Mouse (Mus musculus) testis, adult 2 months (tissue): ENCODE results near the gene St8sia6. TPM values are rescaled to one million over a fixed set of nuclear protein-coding genes. Genes with fewer than 3 reads are reported as not detected.

Experiments
- H3K27ac ChIP-seq: fragments of 200-500 bp; 2 replicates; pipeline ENCODE4 v1.5.1; 2012; ENCODE audit warnings: low read depth, low read length; ENCODE audit not compliant: control insufficient read depth, insufficient read depth
- H3K27me3 ChIP-seq: fragments of 200-500 bp; 2 replicates; pipeline ENCODE4 v1.6.1; 2012; ENCODE audit warnings: mild to moderate bottlenecking, low read length, moderate library complexity; ENCODE audit not compliant: control insufficient read depth, insufficient read depth
- H3K36me3 ChIP-seq: fragments of 200-500 bp; 2 replicates; pipeline ENCODE4 v1.6.1; 2012; ENCODE audit warnings: mild to moderate bottlenecking, low read length; ENCODE audit not compliant: control insufficient read depth, insufficient read depth
- H3K4me1 ChIP-seq: fragments of 200-500 bp; 2 replicates; pipeline ENCODE4 v1.6.1; 2012; ENCODE audit warnings: low read length; ENCODE audit not compliant: control insufficient read depth, insufficient read depth
- H3K4me3 ChIP-seq: fragments of 200-500 bp; 2 replicates; pipeline ENCODE4 v1.5.1; 2012; ENCODE audit warnings: low read depth, mild to moderate bottlenecking, low read length, moderate library complexity, mixed read lengths; ENCODE audit not compliant: control insufficient read depth
- CTCF ChIP-seq: fragments of 200-500 bp; IDR thresholded peaks from 2 replicates; pipeline ENCODE4 v1.5.1; 2012; ENCODE audit warnings: low read depth, mild to moderate bottlenecking, inconsistent platforms, low read length, moderate library complexity; ENCODE audit not compliant: control insufficient read depth, insufficient read depth, insufficient replicate concordance
- POLR2A ChIP-seq: fragments of 200-500 bp; IDR thresholded peaks from 2 replicates; pipeline ENCODE4 v1.6.1; 2012; ENCODE audit warnings: low read depth, mild to moderate bottlenecking, inconsistent platforms, low read length, moderate library complexity; ENCODE audit not compliant: control insufficient read depth
- polyA plus RNA-seq: library from polyadenylated mRNA; depleted of rRNA; stranded (reverse); fragments of >200 nt; gene quantifications from 2 replicates; pipeline ENCODE4 v1.2.3, GENCODE M21; 2012

The St8sia6 gene
- polyA plus RNA-seq, 1 experiment = 0.07 TPM

DNA sequence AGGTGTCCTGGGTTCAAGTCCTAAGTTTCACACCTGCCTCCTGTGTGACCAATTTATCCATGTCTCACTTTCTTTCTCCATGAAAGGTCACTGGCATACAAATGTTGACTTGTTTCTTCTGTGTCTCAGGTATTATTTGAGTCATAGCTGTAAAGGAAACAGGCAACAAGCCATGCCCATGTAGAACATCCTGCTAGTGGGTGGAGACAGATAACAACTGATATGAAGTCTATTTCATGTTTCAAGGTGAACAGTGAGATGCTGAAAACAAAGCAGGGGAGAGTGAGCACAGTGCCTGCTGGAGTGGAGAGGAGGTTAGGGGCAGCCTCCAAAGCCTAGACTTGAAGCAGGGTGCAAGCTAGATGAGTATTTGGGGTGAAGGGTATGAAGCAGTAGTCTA is 33.5 kb downstream of the St8sia6 start:
- Histone ChIP-seq H3K27me3 (no peaks in the 10 kb centered on the region), H3K4me1 (no peaks in the 10 kb centered on the region), H3K36me3 (no peaks in the 10 kb centered on the region), H3K27ac (no peak overlapping the region), H3K4me3 (no peak overlapping the region)
- TF ChIP-seq POLR2A (no peak), CTCF (no peak)

DNA sequence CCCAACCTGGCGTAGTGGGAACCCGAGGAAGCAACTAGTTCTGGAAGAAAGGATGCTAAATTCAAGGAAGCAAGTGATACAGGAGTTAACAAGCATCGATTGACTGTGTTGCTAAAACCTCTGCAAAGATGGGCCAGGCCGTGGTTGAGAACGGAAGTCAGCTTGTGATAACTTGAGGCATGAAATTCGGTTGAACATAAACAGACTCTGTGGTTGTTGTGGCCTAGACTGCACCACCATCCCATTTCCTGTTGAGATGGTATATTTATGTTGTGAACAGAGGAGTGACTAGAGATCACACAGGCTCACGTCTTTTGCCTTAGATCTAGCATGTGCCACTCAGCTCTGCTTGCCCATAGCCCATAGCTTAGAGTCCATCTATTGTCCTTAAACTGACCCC is 36.5 kb downstream of the St8sia6 start:
- TF ChIP-seq CTCF (no peak), POLR2A (no peak)
- Histone ChIP-seq H3K4me1 (no peaks in the 10 kb centered on the region), H3K4me3 (no peak overlapping the region), H3K27me3 (no peaks in the 10 kb centered on the region), H3K36me3 (no peaks in the 10 kb centered on the region), H3K27ac (no peak overlapping the region)

DNA sequence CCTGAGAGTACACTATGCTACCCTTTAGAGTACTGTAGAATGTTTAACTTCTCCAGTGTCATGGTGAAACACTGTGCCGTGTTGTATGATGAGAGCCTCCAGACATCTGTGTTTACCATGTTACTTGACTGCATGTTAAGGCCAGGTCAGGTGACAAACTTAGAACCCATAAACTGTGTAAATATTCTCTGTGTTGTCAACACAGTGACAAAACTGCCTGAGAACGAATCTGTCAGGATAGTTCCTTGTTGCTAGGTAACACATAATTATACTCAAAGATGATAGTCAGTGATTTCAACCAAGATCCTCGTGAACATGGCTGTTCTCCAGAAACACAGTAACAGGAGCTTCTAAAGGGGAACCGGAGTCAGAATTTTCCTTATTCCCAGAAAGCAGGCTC is 38.1 kb downstream of the St8sia6 start:
- H3K36me3 ChIP-seq = no peaks in the 10 kb centered on the region
- no peaks in the 10 kb centered on the region for H3K27me3 ChIP-seq
- TF ChIP-seq POLR2A = no peak
- no peak for TF ChIP-seq CTCF
- H3K27ac ChIP-seq = no peak overlapping the region
- no peaks in the 10 kb centered on the region for H3K4me1 ChIP-seq
- H3K4me3 ChIP-seq = no peak overlapping the region

DNA sequence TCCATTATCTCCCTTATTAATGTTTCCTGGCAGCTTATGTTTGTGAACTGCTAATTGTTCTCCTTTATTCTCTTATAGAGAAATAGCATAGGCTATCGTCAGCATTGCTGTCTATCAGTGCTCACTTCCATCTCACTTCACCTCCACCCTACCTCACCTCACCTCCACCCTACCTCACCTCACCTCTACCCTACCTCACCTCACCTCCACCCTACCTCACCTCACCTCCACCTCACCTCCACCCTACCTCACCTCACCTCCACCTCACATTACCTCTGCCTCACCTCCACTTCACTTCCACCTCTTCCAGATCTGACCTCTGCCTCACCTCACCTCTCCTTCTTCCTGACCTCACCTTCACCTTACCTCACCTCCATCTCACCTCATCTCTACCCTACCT is 42.2 kb downstream of the St8sia6 start:
- Histone ChIP-seq H3K4me3 (no peak overlapping the region), H3K4me1 (no peaks in the 10 kb centered on the region), H3K27ac (no peak overlapping the region), H3K27me3 (no peaks in the 10 kb centered on the region), H3K36me3 (no peaks in the 10 kb centered on the region)
- TF ChIP-seq POLR2A (no peak), CTCF (no peak)

DNA sequence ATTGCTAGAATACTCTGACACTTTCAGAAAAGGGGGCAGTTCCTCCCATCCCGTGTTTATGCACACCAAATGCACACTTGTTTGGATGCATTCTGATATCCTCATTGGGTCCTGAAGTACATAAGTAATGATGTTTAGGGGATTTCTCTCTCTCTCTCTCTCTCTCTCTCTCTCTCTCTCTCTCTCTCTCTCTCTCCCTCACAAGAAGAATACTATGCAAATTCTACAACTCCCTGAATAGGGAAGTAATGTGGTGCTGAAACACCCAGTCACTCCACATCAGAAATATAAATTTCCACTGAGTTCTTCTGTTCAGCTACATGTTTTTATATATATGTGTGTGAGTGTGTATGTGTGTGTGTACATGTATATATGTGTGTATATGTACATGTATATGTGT is 43.1 kb downstream of the St8sia6 start:
- TF ChIP-seq POLR2A (no peak), CTCF (no peak)
- Histone ChIP-seq H3K4me3 (no peak overlapping the region), H3K27ac (no peak overlapping the region), H3K4me1 (no peaks in the 10 kb centered on the region), H3K27me3 (no peaks in the 10 kb centered on the region), H3K36me3 (no peaks in the 10 kb centered on the region)

DNA sequence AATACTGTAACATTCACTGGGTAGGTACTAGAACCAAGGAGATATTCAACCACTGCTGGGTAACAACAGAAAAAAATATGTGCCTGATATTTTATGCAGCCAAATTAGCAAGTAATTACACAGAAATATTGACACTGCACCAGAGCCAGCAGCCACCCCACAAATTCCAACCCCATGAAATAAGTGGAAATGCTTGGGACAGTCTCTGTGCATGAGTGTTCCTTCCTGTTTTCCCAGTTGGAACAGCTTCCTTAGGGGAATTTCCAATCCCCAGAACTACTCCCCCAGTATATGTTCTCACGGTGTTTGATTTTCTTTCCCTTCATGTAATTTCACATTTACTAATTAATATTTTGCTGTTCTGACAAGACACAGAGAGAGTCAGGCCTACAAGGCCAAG is 43.8 kb downstream of the St8sia6 start:
- H3K4me3 ChIP-seq = no peak overlapping the region
- H3K27ac ChIP-seq = no peak overlapping the region
- TF ChIP-seq CTCF = no peak
- TF ChIP-seq POLR2A = no peak
- H3K36me3 ChIP-seq = no peaks in the 10 kb centered on the region
- H3K4me1 ChIP-seq = no peaks in the 10 kb centered on the region
- no peaks in the 10 kb centered on the region for H3K27me3 ChIP-seq

DNA sequence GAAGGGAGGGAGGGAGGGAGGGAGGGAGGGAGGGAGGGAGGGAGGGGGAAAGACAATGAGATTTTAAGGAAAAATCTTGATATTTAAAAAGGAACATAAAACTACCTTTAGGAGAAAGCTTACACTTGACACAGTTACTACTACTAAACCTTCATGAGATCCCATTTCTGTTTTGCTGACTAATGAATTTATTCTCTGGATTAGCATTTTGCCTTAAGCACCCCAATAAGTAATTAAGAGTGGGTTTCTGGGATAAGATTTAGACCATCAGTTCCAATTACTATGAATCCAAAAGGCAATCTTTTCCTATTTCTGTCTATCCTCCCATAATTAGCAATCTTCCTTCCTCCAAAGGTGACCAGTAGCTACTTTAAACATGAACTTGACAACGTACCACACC is 44.7 kb downstream of the St8sia6 start:
- TF ChIP-seq CTCF (no peak), POLR2A (no peak)
- H3K27me3 ChIP-seq = no peaks in the 10 kb centered on the region
- no peaks in the 10 kb centered on the region for H3K36me3 ChIP-seq
- no peak overlapping the region for H3K27ac ChIP-seq
- H3K4me1 ChIP-seq = no peaks in the 10 kb centered on the region
- no peak overlapping the region for H3K4me3 ChIP-seq

DNA sequence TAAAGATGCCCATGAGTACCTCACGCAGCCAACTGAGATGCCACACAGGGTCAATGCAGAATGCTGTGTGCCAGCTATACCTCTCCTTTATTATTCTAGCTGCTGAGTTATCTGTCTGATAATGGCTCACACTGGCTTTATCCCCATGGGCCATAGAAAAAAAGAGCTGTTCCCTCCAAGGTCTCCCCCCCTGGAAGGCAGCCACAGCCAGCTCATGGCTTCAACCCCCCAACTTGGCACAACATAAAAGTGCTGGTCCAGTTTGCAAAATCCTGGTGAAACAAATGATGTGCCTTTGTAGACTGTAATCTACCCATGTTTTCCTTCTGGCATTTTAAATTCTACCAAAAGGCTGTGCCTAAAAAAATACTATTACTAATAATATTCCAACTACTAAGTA is 46.3 kb downstream of the St8sia6 start:
- H3K4me1 ChIP-seq = no peaks in the 10 kb centered on the region
- H3K27ac ChIP-seq = no peak overlapping the region
- no peak overlapping the region for H3K4me3 ChIP-seq
- H3K27me3 ChIP-seq = no peaks in the 10 kb centered on the region
- no peak for TF ChIP-seq CTCF
- TF ChIP-seq POLR2A = no peak
- no peaks in the 10 kb centered on the region for H3K36me3 ChIP-seq
